Mouse (Mus musculus) stomach, postnatal 0 days (tissue): ENCODE data around the gene Zcchc14.

Source experiments
- CTCF ChIP-seq: IDR thresholded peaks from 2 replicates; pipeline ENCODE4 v1.5.1; 2016; ENCODE audit warnings: antibody characterized with exemption, low read depth, mild to moderate bottlenecking, moderate library complexity
- EP300 ChIP-seq: optimal IDR thresholded peaks from 2 replicates; pipeline ENCODE3; 2016; ENCODE audit warnings: antibody characterized with exemption

DNA sequence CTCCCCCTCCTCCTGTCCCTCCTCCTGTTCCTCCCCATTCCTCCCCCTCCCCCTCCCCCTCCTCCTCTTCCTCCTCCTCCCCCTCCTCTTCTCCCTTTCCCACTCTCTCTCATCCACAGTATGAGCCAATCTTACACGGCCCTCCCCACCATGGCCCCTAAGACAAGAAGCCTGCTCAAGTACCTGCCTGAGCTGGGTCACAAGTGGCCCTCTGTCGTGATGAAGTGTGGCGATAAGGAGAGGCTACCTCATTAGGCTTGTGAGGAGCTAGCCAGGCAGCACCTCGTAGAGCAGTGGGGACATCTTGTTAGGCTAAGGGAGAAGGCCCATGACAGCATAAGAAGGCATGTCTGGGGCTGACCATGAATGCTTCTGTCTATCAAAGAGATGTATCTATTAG is 20.5 kb upstream of the Zcchc14 start:
- no peak for TF ChIP-seq CTCF
- TF ChIP-seq EP300: no peak
